Mouse (Mus musculus): Measurements from ENCODE around the gene St6gal1. TPM values are rescaled to one million over a fixed set of nuclear protein-coding genes. Genes with fewer than 3 reads are reported as not detected.

Gene St6gal1
- 4.4 TPM for polyA plus RNA-seq (2015; fragmentation: Illumina TruSeq; extraction: RNeasy Lipid Tissue Mini Kit (QIAGEN cat#74804); ENCODE audit: insufficient read depth, low read depth, low replicate concordance)

DNA sequence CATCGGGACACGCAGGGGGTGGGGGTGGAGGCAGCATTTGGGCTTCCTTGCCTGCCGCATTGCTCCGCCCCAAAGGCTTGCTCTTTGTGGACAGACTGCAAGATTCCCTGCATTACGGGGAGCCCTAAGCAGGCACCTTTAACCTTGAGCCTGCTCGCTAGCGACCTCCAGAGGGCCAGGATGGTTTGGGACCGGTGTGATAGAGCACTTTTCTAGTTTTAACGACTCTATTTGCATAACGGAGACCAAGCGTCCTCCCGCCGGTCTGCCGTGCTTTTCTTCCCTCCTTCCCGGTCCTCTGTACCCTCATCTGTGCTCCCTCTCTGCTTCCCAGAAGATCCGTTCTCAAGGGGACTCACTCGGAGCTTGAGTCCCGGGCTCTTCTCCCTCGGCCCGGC is at the start of gene St6gal1:
Gene St6gal1, plus strand, starts transcription at position 70 of the 398 bp plus-strand sequence.

Other genes with a start within 250 kb of the St6gal1 start
- gene Kng2, start 195.3 kb upstream of the St6gal1 start, polyA plus RNA-seq (2015; fragmentation: Illumina TruSeq; extraction: RNeasy Lipid Tissue Mini Kit (QIAGEN cat#74804); ENCODE audit: insufficient read depth, low read depth, low replicate concordance), result 1.1 TPM
- not detected for gene Kng1, start 166.9 kb upstream of the St6gal1 start, polyA plus RNA-seq (2015; fragmentation: Illumina TruSeq; extraction: RNeasy Lipid Tissue Mini Kit (QIAGEN cat#74804); ENCODE audit: insufficient read depth, low read depth, low replicate concordance)
- gene Eif4a2, start 117.3 kb upstream of the St6gal1 start, polyA plus RNA-seq (2015; fragmentation: Illumina TruSeq; extraction: RNeasy Lipid Tissue Mini Kit (QIAGEN cat#74804); ENCODE audit: insufficient read depth, low read depth, low replicate concordance), result 172 TPM
- gene Rfc4, start 97.0 kb upstream of the St6gal1 start, polyA plus RNA-seq (2015; fragmentation: Illumina TruSeq; extraction: RNeasy Lipid Tissue Mini Kit (QIAGEN cat#74804); ENCODE audit: insufficient read depth, low read depth, low replicate concordance), result 1.1 TPM
- gene Adipoq, start 78.2 kb upstream of the St6gal1 start, polyA plus RNA-seq (2015; fragmentation: Illumina TruSeq; extraction: RNeasy Lipid Tissue Mini Kit (QIAGEN cat#74804); ENCODE audit: insufficient read depth, low read depth, low replicate concordance), result 26.9 TPM
- 0.42 TPM for gene Rtp1, start 204.4 kb downstream of the St6gal1 start, polyA plus RNA-seq (2015; fragmentation: Illumina TruSeq; extraction: RNeasy Lipid Tissue Mini Kit (QIAGEN cat#74804); ENCODE audit: insufficient read depth, low read depth, low replicate concordance)

All from pancreas, adult 10 weeks (tissue).